Mouse (Mus musculus) adipocyte (in vitro differentiated cells): Measurements from ENCODE around the gene Cacna2d3.
A peak's percentile ranks its signal among the peaks of the same experiment; 100 is the strongest.

Source experiments
- DNase-seq: peaks from one replicate; pipeline ENCODE4 v3.0.0-alpha.2; 2016; ENCODE audit warnings: low spot score

Cacna2d3 gene

DNA sequence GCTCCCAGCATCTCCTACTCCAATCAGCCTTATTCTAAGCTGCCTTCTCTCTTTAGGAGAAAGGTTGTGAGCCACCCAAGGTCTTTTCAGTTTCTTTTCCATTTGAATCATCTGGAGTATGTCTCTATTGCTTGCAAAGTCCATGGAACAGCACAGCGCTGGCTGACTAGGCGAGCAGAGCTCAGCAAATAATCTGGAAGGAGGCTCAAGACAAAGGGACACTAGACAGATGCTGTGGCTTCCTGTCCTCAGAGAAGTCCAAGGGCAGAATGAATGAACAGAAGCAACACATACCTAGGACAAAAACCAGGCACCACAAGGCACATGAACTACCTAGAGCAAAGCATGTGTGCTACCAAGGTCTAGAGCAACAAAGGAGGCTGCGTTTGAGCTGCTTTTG is 328.8 kb downstream of the Cacna2d3 start:
- no peak for DNase-seq

DNA sequence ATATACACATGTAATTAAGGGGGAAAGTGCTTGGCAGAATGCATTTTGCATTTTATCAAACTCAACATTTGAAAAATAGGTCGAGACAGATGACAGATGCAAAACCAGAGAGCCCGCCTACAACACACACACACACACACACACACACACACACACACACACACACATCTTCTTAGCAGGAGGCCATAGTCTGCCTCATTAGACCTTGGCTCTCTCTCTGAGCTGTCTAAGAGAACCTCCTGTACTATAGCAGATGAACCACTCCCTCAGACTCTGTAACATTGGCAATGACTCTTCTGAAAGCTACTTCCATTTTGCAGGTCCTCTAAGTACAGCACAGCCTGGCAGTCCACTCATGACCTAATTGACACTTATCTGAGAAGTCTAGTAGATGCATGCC is 330.2 kb downstream of the Cacna2d3 start:
- no peak for DNase-seq

DNA sequence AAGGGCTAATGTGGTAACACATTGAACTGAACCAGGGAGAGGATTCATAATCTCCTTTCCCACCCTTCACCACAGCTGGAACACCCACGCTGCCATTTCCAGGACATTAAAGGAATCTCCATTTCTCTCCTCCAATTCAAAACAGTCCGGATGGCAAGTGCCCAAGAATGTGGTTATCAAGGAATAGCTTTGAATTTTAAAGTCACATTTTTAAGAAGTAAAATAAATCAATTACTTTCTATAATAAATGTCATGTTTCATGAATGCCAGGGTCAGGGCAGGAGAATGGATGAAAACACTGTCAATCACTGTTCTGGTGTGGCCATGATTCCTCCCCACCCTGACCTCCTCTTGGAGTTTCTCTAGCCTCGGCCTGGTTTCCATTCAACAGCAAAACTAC is 333.9 kb downstream of the Cacna2d3 start:
- no peak for DNase-seq

DNA sequence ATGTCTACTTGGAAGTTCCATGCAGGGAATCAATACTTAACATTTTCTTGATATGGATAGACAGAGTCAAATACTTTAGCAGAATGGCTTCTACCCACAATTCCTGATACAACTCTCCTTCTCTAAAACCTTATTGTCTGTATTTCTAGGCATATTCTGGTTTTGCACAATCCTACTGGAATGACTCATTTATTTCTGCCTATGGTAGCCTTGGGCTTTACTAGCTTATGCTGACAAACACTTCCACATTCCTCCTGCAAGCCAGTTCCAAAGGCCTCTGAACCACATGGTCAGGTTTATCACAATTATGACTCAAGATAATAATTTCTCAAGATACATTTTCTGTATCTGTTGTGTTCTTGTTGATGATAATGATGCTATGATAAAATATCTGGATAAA is 336.2 kb downstream of the Cacna2d3 start:
- no peak for DNase-seq

GRCm38 (mm10) chr14:29382786-29383185 is 338.9 kb downstream of the Cacna2d3 start:
- no peak for DNase-seq

- no peak for DNase-seq
Observed at GRCm38 (mm10) chr14:29366911-29367310, 354.8 kb downstream of the Cacna2d3 start.

DNA sequence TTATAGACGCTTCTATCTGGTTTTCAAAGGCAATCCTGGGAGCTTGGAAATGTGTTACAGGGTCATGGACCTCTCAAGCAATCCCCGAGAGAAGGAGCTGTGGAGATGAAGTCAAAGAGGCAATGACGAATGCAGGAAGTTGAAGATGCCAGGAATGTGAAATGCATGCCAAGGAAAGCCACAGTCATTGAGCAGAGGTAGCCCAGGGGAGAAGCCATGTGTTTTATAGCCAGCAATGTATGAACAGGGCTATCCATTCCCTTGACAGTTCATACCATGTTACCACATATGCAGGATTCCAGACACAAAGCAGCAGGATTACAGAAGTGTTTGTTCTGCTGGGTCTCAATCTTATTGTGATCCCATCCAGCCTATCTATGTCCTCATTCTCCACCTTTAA is 359.2 kb downstream of the Cacna2d3 start:
- DNase-seq, result peak; percentile 2

- no peak for DNase-seq
Observed at GRCm38 (mm10) chr14:29350627-29351026, 371.0 kb downstream of the Cacna2d3 start.

DNA sequence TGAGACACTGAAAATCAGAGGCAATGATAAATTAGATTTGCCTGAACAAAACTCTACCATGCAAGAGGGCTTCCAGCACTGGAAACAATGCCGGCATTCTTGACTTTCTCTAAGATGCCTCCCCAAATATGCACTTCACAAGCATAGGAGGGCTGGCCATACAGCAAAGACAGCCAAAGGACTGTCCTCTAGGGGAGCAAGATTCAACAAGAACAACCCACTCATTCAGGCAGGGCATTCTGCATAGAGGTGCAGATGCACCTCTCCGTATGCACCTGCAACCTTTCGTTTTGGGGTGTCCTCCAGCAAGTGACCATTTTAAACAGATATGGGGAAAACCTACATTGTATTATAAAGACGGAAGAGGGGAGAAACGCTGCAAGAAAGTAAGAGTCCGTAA is 380.1 kb downstream of the Cacna2d3 start:
- DNase-seq, result no peak

DNA sequence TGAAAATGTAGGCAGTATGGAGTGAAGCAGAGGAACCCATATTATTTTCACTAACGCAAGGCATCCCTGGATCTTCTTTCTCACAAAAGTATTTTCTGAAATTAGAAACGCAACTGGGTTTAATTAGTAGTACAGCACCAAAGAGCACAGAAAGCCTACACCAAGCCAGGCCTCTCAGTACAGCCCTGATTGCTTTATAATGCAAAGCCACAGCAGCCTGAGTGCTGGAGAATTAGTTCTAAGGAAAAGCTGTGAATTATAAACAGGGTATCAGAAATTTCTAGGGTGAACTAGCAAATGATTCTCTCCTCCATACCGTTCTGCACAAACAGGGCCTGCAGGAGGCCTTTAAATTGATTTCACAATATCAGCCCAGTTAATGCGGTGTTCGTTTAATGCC is 380.9 kb downstream of the Cacna2d3 start:
- no peak for DNase-seq

DNA sequence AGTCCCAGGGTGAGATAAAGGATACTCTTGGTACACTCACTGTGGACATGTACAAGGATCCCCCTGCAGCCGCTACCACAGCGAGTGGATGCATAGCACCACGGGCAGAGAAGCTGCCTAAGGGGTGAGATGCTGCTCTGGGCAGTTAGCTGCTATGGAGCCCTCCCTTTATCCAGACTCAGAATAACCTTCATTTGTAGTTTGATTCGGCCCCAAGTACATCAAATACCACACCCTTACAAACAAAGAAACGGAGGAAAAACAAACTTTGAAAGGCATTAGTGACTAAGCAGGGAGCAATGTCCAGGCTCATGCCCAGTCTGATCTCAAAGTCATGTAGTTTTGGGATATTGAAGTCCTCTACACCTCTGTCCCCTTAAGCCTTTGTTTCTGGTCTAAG is 386.8 kb downstream of the Cacna2d3 start:
- DNase-seq, result no peak

DNA sequence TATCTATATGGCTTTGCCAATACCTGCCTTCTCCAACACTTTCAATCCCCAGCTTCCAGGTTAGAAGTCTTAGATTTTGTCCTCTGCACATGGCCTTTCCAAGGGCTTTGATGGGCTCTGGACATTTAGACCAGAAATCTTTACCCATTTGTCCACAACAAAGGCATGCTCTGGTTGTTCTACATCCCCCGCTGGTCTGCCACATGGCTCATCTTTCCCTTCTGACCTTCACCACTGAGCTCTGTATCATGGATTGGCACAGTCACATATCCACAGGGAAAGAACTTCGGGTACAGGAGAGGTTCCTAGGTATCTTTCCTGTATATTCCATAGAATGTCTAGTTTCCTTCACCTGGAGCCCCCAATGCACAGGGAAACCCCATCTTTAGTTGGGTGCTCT is 387.4 kb downstream of the Cacna2d3 start:
- no peak for DNase-seq

DNA sequence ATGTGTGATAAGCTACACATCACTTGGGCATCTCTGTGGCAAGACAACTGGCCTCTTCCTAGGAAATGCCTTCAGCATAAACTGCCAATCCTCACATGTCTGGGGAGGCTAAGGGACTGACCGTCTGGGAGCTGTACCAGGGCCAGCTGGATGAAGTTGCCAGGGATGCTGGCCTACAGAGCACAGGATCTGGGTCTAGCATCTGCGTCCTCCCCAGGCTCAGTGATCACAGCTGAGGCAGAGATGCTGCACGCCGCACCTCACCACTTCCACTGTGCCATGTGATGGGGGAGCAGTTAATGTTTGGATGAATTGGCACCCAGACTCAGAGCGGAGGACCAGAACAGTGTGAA is 397.3 kb downstream of the Cacna2d3 start:
- no peak for DNase-seq

DNA sequence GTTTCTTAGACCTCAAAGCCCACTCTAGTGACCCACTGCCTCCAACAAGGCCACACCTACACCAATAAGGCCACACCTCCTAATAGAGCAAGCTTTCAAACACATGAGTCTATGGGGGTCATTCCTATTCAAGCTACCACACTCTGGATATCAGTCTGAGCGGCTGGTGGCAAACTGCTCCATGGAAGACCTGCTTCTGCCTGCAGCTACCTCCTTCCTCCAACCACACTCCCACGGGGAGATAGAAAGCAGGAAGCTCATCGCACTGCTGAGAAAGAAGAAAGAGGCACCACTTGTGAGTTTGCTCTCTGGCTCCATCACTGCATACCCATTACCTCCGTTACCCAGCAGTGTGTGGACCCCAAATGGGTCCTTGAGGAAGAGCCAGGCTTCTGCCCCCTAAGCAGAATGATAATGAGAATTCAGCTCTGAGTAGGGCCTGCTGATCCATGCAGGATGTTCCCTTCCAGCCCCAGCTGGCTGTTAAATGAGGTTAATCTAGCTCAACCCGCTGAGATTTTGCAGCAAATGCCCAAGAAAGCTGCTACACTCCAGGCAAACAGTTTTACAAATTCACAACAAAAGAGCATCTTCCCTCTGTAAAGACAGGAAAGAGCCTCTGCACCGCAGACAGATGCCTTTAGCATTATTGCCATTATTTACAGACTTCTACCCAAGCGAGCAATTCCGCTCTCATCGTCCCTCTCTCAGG is 397.8 kb downstream of the Cacna2d3 start:
- DNase-seq, result no peak

DNA sequence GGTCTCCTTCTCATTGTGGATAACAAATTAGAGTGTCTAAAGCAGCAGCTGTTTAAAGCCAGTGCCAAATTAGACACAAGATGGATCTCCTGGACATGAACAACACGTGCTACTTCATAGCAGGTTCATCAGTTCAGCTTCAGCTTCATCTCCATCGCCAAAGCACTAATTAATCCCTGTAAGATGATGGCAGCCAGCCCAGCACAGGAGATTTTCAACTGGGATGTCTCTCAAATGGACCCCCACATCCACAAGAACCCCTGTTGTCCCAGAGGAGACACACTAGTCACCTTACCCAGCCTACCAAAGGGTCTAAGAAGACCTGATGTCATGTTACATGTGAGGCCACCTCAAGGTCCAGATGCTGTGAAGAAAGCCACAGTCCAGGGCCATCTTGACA is 408.2 kb downstream of the Cacna2d3 start:
- DNase-seq, result no peak

GRCm38 (mm10) chr14:29305623-29306022 is 416.0 kb downstream of the Cacna2d3 start:
- DNase-seq, result no peak

DNA sequence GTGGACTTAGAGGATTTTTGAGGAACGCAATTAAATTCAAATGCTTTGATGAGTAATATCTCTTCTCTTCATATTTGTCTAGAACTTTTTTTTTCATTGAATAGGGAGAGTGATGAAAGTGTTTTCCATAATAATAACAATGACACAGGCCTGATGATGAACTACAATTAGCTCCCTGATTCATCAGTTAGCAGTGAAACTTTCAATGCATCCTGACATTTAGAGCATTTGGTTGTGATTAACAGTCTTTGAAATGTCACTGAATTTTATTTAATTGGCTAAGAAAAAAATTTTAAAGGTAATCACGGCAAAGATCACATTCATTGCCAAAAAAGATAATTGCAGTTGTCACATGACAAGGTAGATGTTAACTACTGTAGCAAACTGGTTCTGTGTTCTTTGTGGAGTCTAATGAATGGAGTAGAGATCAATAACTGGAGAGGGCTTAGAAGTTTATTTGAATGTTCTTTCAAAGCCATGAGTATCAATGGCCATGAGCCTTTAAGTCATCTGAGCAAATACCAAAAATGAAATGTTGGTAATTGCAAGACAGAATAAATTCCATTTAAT is 425.4 kb downstream of the Cacna2d3 start:
- no peak for DNase-seq

DNA sequence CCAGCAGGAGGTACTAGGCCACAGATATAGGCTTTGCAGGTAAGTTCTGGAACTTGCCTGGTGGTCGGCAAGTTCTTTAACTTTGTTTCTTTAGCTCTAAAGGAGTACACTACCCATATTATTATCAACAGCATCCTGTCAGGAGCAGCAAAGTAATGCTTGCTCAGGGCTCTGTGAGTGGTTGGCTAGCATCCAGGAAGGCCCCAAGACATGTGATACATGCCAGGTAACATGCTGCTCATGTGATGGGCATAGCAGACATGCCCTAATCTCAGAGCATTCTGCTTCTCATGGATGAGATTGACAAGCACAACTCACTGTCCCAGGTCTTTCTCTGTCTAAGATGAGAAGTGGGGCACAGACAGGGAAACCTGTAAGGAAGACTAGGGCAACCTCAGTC is 442.8 kb downstream of the Cacna2d3 start:
- no peak for DNase-seq

DNA sequence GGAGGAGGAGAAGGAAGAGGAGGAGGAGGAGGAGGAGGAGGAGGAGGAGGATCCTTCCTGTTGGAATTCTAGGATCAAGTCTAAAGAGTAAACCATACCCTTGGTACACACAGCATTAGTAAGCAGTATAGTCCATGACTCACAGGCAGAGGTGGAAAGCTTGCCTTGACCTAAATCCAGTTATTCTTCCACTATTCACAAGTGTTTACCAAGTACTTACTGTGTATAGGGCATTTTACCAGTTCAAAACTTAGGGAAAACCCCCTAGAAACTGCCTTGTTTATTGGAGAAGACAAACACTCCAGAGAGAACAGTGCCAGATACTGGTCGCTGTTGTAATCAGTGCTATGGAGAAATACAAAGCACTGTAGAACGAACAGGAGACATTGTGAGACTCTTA is 443.3 kb downstream of the Cacna2d3 start:
- DNase-seq, result no peak

DNA sequence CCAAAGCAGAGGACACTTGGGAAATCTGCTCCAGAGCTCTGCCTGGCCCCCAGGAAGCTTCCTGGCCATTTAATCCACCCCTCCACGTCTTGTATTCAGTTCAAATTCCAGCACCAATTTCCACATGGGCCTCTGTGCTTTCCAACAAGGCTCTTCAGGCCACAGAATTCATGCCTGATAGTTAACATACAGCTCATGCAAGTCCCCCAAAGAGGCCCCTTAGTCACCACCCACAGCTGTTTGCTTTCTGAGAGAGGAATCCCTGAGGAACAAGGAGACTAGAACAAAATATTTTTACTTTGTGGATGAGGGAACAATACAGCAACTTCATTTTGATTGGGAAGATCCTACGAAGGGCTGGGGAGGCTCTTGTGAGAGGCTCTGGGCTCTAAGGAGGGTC is 444.0 kb downstream of the Cacna2d3 start:
- DNase-seq, result no peak

DNA sequence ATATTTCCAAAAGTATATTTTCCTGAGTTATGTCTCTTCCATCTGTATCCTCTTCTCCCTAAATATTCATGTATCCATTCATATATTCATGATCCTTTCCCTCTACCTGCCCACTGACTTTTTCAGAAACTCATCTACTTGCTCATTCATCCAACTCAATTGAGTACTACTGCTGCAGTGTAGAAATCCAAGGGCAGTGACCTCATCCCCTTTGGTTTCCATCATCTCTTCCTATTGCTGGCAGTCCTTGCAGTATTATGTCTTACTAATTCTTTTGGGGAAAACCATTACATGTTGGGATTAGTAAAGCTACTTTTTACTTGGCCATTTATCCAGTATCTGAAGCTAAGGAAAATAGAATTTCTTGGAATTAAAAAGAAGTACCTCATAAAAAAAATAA is 447.8 kb downstream of the Cacna2d3 start:
- no peak for DNase-seq

DNA sequence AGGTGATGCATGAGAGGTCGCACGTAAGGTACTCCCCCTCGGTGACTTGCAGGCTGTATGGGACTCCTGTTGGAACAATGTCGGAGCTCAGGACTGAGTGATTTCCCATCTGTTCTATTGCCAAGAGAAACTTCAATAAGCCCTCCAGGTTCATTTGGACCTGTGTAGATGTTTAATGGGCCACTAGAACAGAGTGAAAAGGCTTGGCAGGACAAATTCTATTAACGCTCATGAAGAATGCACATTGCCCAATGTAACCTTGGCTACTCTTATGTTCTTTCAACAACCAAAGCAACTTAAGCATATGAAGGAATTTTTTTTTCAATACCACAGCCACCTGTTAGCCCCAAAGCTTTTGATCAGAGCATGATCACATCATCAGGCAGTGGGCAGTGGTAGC is 451.1 kb downstream of the Cacna2d3 start:
- no peak for DNase-seq

DNA sequence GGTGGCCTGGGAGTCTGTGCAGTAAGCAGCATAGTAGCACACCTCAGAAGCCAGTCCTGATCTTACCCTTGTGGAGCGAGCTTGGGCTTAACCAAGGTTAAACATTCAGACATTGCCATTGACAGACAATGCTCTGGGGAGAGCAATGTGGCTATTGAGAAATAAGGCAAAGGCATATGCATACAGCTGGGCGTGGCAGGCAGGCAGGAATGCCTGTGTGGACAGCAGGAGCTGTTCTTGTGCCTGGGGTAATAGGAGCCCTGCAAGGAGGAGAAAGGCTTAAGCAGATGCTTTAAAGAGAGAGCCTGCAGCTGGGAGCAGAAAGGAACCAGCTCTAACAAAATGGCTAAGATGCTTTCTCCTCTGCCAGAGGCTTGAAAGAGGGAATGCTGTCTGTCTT is 451.8 kb downstream of the Cacna2d3 start:
- no peak for DNase-seq

DNA sequence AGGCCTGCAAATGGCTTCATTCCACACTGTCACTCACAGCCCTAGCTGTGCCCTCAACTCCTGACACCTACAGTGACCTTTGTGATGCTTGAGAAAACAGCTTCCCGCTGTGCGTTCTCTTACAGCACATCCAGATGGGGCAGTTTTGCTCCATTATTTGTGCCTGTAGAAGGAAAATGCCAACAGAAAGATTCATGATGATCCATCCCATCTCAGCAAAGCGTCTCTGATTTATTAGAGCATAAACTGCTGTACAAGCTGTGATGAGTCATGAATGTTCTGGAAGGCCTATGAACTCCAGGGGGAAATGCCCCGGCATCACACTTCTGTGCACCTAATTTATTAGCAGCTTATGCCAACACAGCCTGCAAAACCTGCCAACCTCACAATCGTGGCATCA is 453.1 kb downstream of the Cacna2d3 start:
- DNase-seq, result no peak
